Mouse (Mus musculus): ENCODE data around the gene Tedc1.

DNA sequence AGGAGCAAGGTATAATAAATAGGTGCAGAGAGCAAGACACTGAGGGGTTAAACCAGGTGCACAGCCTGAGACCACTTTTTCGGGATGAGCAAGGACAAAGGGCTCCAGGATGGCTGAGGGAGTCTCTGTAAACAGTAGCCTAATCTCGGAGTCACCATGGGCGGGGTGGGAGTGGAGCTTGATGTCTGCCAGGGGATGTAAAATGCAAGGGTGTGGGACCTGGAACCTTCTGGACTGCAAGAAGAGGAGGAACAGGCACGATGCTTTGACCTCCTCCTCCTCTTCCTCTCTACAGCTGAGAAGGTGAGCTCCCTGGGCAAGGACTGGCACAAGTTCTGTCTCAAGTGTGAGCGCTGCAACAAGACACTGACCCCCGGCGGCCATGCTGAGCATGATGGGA, 13.1 kb upstream of the Tedc1 start:
- TF ChIP-seq FLI1 (IDR thresholded peaks at IDR 0.05; ENCODE audit: low read length) (no peak), GATA1 (IDR thresholded peaks at IDR 0.05; ENCODE audit: borderline replicate concordance, low read length) (no peak)

Measured in megakaryocyte, embryonic 14.5 days (primary cell).